Mouse (Mus musculus) hematopoietic stem cell, adult 5-6 weeks (primary cell): ENCODE measurements around the gene Cfap70. TPM values are rescaled to one million over a fixed set of nuclear protein-coding genes. Genes with fewer than 3 reads are reported as not detected.

Experiments used
- ATAC-seq, 2 experiments: fragments of 125-278 bp in 1 of 2; replicated peaks in 1 of 2; 2 replicates each; pipeline ENCODE4 v1.8.0; 2016 to 2017; ENCODE audit warnings: inconsistent platforms in 2 of 2, mild to moderate bottlenecking in 2 of 2, moderate number of reproducible peaks in 2 of 2, low read depth in 1 of 2, moderate TSS enrichment in 1 of 2; ENCODE audit not compliant: low FRiP score in 2 of 2, poor library complexity in 2 of 2, severe bottlenecking in 2 of 2, insufficient read depth in 1 of 2, low TSS enrichment in 1 of 2
- total RNA-seq: library from RNA; stranded (forward); fragments of 172-1452, 232-1000 nt; gene quantifications from 2 replicates; pipeline ENCODE4 v1.2.3, GENCODE M21; 2017

The Cfap70 gene
- total RNA-seq, 1 experiment from 2014 or later = 1.0 TPM

DNA sequence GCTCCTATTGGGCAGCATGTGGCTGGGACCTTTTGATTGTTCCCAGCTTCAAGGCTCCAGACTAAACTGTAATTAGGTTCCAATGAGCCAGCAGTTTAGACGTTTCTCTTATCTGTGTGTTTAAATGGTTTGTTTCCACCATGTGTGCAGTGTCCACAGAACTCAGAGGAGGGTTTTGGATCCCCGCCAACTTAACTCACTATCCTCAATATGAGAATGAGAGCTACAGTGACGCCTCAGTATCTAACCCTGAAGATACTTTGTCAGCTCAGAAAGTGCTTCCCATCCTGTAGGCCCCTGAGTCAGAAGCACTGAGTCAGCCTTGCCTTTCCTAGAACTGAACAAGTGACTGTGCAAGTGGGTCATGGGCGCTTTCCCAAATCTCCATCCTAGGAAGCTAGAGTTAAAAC, 74.9 kb downstream of the Cfap70 start:
- ATAC-seq = no peak

- ATAC-seq = no peak
Observed at GRCm38 (mm10) chr14:20371854-20372253, 80.2 kb downstream of the Cfap70 start.

DNA sequence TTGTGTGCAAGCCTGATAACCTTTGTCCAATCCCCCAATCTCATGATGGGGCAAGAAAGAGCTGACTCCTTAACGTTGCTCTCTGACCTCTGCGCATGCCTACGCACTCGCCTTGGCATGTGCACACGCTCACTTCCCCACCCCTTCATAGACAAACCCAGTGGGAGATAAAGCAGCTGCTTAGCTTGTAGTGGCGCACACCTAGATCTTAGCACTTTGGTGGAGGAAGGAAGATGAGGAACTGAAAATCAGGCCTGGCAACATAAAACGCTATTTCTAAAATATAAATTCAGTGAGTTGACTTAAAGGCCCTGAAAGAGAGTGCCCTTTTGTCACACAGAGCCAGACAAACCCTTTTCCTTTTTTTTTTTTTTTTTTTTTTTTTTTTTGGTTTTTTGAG, 81.2 kb downstream of the Cfap70 start:
- no peak for ATAC-seq

GRCm38 (mm10) chr14:20368271-20368670, 83.8 kb downstream of the Cfap70 start:
- no peak for ATAC-seq

DNA sequence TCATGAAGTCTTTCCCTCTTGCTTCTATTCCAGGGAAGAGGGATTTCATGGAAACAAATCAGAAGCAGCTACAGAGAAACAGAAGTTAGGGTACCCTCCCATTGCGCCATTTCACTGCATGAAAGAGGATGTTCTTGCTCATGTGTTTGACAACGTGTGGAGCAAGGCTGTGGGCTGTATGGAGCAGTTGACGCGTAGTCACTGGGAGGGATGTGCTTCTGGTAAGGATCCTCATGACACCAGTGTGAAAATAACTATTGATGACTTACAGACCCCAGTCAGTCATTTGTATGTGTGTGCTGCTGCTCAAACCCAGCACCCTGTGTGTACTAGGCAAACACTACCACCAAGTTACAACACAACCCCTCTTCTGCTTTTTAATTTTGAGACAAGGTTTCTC, 88.8 kb downstream of the Cfap70 start:
- ATAC-seq = peak in 1 of 2 experiments; percentile 72; a peak in 1 of 4 replicates

GRCm38 (mm10) chr14:20347991-20348541, 104.0 kb downstream of the Cfap70 start, which contains the start of the genes Ecd and Fam149b:
TSS of gene Ecd (minus strand) at chr14:20348121.
TSS of gene Fam149b (plus strand) at chr14:20348162.
- ATAC-seq = peak; percentile 98

- peak; percentile 30 to 47; a peak in 2 of 4 replicates for ATAC-seq
Observed at GRCm38 (mm10) chr14:20347441-20347990, 104.5 kb downstream of the Cfap70 start.

DNA sequence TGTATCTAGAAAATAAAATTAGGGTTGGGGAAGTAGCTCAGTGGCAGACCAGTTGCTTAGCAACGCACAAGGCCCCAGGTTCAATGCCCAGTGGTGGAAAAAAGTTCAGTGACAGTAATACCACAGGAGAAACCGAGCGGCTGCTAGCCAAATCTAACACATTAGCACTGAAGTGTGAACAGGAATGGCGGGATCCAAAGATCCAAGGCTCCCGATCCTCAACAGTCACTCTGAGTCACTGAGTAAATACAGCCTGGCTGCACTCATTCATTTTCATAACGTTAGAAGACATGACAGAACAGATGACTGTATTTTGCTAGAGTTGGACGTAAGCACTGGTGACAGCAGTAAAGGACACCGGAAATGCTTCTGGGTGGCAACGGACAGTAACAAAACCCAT, 106.1 kb downstream of the Cfap70 start:
- no peak for ATAC-seq

Other genes starting within 250 kb of the Cfap70 start
- gene Kcnk16, start 183.0 kb downstream of the Cfap70 start, total RNA-seq = not detected in 2 replicates
- 10.2 and 24.5 TPM in 2 replicates for gene Nudt13, start 157.5 kb downstream of the Cfap70 start, total RNA-seq
- 59.0 and 79.5 TPM in 2 replicates for gene Ecd, start 104.1 kb downstream of the Cfap70 start, total RNA-seq
- 39.9 and 58.2 TPM in 2 replicates for gene Fam149b, start 104.1 kb downstream of the Cfap70 start, total RNA-seq
- gene Dnajc9, start 63.3 kb downstream of the Cfap70 start, total RNA-seq = 248 and 261 TPM in 2 replicates
- 28.2 and 43.8 TPM in 2 replicates for gene Mrps16, start 58.6 kb downstream of the Cfap70 start, total RNA-seq
- 70.9 and 80.2 TPM in 2 replicates for gene Anxa7, start 27.9 kb upstream of the Cfap70 start, total RNA-seq
- gene Mss51, start 44.7 kb upstream of the Cfap70 start, total RNA-seq = 1.4 TPM in 1 of 2 replicates, not detected in the other
- gene Ppp3cb, start 94.3 kb upstream of the Cfap70 start, total RNA-seq = 66.5 and 74.9 TPM in 2 replicates
- gene Usp54, start 188.8 kb upstream of the Cfap70 start, total RNA-seq = 14.3 and 15.0 TPM in 2 replicates
- gene Myoz1, start 204.3 kb upstream of the Cfap70 start, total RNA-seq = not detected in 2 replicates
- gene Synpo2l, start 216.1 kb upstream of the Cfap70 start, total RNA-seq = 0.06 TPM in 1 of 2 replicates, not detected in the other
- 100 and 107 TPM in 2 replicates for gene Sec24c, start 222.1 kb upstream of the Cfap70 start, total RNA-seq
- gene Fut11, start 242.7 kb upstream of the Cfap70 start, total RNA-seq = 4.5 and 7.1 TPM in 2 replicates